Mouse (Mus musculus) heart, embryonic 15.5 days (tissue): ENCODE data around the gene Cmtm2b. TPM values are rescaled to one million over a fixed set of nuclear protein-coding genes. Genes with fewer than 3 reads are reported as not detected.

ENCODE experiments used
- polyA plus RNA-seq: library from polyadenylated mRNA; unstranded; fragments of >200 nt; fragmentation: Nextera tagmentation; extraction: Ambion mirVana; gene quantifications from 2 replicates; pipeline ENCODE4 v1.2.1, GENCODE M21; 2015

Gene Cmtm2b
- polyA plus RNA-seq, 1 experiment from 2014 or later: not detected

Other genes starting within 250 kb of the Cmtm2b start
- gene Cdh5, start 220.6 kb upstream of the Cmtm2b start, polyA plus RNA-seq: 45.9 and 54.5 TPM in 2 replicates
- gene Bean1, start 151.8 kb upstream of the Cmtm2b start, polyA plus RNA-seq: 0.84 and 1.2 TPM in 2 replicates
- gene Tk2, start 73.7 kb upstream of the Cmtm2b start, polyA plus RNA-seq: 10.5 and 13.4 TPM in 2 replicates
- 23.7 and 26.3 TPM in 2 replicates for gene Cklf, start 71.4 kb upstream of the Cmtm2b start, polyA plus RNA-seq
- not detected in 2 replicates for gene Cmtm2a, start 29.0 kb upstream of the Cmtm2b start, polyA plus RNA-seq
- gene Gm45711, start 12.1 kb upstream of the Cmtm2b start, polyA plus RNA-seq: not detected in 2 replicates
- gene Cmtm1, start 12.1 kb upstream of the Cmtm2b start, polyA plus RNA-seq: not detected in 2 replicates
- not detected in 2 replicates for gene Gm11020, start 663 bp upstream of the Cmtm2b start, polyA plus RNA-seq
- 82.3 and 90.3 TPM in 2 replicates for gene Cmtm3, start 17.2 kb downstream of the Cmtm2b start, polyA plus RNA-seq
- gene Cmtm4, start 73.6 kb downstream of the Cmtm2b start, polyA plus RNA-seq: 1.3 and 1.5 TPM in 2 replicates
- 50.4 and 52.4 TPM in 2 replicates for gene Dync1li2, start 120.8 kb downstream of the Cmtm2b start, polyA plus RNA-seq
- 0.09 and 0.32 TPM in 2 replicates for gene Terb1, start 187.7 kb downstream of the Cmtm2b start, polyA plus RNA-seq
- gene Nae1, start 212.4 kb downstream of the Cmtm2b start, polyA plus RNA-seq: 63.4 and 64.4 TPM in 2 replicates
- 2.4 and 2.8 TPM in 2 replicates for gene Car7, start 212.5 kb downstream of the Cmtm2b start, polyA plus RNA-seq